Mouse (Mus musculus) cerebellum, adult 9-10 months (tissue): ENCODE data around the gene Lhfpl5.
"Not testable (repeated sequence)": the region's sequence is repeated elsewhere in the genome, so short reads cannot be mapped to it uniquely, and the experiment has no call there.

Source experiments
- DNase-seq: peaks from one replicate; pipeline ENCODE4 v3.0.0; 2022

Lhfpl5 gene

DNA sequence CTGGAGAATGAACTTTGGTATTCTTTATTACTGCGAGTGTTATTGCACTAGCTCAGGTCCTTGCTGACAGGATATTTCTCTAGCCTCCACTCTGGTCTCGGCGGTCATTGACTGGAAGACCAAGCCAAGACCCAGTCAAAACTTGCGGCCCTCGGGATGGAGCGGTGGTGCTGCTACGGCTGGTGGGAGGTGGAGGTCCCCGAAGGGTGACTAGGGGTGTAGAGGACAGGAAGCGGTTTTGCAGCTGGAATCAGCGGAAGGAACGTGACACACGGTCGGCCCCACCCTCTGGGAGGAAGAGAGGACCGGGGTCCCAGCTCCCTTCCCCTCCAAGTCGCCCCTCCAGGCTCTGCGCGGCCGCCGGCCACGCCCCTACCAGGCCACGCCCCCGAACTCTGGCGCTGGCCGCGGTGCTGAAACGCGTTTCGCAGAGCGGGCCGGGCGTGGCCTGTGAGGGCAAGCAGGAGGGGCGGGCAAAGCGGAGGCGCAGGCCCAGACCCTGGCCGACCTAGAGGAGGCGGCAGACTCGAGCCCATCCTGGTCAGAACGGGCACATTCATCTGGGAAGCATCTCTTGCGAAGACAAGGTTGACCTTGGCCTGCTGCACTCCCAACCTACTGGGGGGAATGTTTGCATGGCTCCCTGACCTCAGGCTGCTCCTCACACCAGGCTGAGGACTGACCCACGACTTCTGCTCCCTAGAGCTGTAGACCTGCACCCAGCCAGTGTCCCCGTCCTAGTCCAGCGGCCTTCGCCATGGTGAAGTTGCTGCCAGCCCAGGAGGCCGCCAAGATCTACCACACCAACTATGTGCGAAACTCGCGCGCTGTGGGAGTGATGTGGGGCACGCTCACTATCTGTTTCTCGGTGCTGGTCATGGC is at the start of gene Lhfpl5:
Lhfpl5 (plus strand) TSS at position 398 of the 882 bp plus-strand sequence.
- DNase-seq: no peak

DNA sequence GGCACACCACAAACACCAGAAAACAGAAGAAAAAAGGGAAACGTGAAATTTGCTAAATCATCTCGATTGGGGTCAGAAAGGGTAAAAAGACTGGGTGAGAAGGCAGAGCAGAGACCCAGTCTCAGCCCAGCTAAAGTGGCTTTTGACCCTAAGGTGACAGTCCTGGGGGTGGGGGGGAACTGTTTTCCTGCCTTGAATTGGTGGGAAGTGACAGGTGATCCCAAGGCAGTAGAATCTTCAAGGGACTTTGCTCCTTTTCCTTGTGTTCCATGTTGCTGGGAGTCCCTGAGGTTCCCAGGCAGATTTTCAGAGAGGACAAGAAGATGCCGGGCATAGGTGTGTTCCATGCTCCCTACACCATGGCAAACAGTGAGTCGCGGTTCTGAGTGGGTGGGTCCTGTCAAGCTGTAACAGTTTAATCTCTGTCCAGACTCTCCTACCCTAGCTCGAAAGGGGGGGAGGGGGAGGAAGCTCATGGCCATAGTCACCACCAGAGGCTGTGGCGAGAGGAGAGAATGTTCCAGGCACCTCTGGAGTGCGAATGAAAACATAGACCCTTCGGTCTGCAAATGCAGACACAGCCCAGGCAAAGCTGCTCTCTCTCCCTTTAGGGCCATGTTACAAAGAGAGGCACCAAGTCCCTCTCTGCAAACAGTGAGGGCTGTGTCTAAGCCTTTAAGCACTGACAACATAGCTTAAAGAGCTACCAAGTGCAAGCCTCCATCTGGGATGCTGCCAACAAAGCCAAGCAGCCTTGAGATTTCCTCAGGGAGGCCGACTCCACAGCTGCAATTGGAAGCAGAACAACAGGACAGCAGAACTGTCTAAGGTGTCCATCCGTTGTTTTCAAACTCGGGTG is 48.0 kb upstream of the Lhfpl5 start:
- DNase-seq: no peak

DNA sequence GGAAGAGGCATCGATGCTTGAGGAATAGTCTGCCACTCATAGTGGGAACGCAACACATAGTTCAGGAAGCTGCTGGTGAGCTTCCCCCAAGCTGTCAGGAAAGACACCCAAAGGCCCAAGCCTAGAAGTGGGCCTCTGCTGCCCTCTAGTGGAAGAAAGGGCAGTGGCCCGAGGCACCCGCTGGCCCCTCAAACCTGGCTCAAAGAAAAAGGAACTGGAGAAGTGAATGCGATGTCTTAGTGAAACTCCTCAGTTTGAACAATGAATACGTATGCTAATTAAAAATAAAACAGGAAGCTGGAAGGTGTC is 47.4 kb upstream of the Lhfpl5 start:
- DNase-seq: peak; percentile 83

DNA sequence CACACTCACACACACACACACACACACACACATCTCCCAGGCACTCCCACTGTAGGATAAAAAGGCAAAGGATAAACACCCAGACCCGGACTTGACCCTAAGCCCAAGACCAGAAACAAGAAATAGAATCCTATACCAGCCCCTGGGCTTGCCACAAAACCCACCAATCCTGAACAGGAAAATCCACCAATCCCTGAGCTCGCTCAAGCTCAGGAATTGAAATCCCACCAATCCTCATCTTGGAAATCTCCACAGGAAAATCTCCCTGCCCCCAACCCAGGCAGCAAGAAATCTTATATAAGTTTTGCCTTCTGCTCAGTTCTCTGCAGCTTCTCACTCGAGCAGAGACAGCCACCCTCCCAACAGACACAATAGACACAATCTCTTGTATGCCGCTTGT is 46.3 kb upstream of the Lhfpl5 start:
- no peak for DNase-seq

DNA sequence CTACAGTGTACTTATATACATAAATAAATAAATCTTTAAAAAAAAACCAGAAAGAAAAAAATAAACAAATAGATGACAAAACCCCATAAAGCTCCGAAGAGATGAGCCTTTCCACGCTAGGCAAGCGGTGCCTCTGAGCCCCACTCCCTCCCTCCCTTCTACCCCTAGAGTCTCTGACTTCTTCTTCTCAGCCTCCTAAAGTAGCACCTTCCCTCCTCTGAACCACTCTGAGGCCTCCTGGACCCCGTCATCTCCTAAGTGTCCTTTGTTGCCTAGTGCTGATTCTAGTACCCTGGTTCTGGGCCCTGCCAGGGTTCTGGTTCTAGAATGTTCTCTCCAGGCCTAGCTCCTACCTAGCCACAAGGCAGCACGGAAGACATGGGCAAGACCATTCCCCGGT is 44.9 kb upstream of the Lhfpl5 start, which contains the start of gene Armc12:
Armc12 (plus strand) TSS at position 301 of the 400 bp plus-strand sequence.
- no peak for DNase-seq

DNA sequence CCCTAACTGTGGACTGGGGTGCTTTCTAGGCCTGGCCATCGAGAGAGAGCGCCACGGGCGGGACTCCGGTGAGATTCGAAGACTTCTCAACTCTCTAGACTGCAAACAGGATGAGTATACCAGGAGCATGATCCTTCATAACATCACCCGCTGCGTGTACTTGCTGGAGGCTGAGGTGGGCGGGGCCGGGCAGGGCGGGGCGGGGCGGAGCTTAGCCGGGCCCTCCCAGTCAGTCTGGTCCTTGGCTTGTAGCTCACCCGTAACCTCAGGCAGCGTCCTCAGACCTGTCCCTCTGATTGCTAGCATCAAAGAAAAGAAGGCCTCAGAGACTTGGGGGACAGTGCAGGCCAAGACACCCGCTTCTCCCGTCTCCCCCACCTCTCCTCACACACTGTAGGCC is 43.5 kb upstream of the Lhfpl5 start:
- DNase-seq: no peak

DNA sequence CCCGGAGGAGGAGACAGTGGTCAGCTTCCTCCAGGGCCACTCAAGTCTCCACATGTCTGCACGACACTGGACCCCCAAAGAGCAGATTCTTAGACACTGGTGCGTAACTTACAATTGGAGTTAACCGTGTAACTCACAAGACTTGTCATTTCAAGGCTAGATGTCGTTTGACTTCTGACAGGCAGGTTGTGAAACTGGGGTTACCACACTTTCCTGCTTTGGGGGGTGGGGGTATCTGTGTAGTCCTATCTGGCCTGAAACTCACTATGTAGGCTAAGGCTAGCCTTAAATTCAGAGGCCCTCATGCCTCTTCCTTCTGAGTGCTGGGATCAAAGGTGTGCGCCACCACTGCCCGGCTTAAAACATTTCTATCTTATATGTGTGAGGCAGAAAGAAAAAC is 42.9 kb upstream of the Lhfpl5 start:
- DNase-seq: no peak

DNA sequence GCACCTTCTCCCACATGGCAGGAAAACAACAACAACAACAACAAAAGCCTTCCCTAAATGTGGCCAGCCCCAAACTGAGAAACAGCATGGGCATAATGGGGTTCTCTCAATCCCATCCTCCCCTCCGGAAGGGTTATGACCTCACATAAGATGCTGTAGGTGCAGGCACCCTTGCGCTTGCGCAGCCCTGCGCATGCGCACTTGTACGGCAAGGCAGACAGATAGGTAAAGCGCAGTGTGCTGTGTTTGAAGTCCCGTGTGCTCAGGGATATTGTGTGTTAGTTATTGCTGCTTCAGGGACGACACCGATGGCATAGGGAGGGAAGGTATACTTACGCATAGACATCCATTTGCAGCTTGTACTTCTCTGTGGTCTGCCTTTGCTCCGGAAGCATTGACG is 42.1 kb upstream of the Lhfpl5 start:
- no peak for DNase-seq

DNA sequence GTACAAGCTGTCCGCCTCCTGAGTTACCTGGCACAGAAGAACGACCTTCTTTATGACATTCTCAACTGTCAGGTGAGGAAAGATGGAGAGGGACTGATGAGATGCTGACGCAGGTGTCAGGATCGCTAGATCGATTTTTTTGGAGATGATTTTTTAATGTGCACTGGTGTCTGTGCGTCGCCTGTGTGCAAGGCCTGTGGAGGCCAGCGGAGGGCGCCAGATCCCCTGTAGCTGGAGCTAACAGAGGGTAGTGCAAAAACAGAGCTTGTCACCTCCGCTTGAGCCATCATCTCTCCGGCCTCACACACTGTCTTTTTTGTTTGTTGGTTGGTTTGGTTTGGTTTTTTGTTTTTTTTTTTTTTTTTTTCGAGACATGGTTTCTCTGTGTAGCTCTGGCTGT is 37.6 kb upstream of the Lhfpl5 start:
- no peak for DNase-seq

DNA sequence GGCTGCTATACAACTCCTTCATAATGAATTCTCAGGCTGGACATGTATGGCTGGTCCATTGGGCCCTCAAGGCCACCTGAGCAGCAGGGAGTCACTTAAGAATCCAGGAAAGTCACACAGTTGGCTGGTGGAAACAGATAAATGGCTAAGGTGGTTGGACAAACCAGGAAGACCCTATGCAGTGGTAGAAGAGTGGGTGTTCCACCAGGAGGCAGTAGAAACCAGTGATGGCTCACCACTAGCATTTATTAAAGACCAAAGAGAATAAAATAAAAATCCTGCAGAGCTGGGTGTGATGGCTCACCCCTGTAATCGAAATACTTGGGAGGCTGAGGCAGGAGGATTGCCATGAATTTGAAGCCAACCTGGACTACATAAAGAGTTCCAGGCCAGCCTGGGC is 28.5 kb upstream of the Lhfpl5 start:
- no peak for DNase-seq

DNA sequence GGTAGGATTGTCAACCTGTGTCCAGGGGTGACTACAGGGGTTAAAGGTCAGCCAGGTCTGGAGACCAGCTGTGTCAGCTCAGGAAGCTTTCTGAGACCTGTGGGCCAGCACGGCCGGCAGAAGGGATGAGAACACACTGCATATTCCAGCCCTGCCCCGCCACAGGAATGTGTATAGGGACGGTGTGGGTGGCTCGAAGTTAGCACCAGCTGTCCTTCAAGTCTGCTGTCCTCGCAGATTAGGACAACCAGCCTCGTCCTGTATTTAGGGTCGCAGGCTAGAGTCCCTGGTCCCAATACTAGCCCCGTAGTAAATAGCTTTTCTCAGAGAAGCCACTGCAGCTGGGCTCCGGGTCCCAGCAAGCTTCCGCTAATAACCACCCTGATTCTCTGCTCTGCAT is 26.9 kb upstream of the Lhfpl5 start:
- DNase-seq: no peak

DNA sequence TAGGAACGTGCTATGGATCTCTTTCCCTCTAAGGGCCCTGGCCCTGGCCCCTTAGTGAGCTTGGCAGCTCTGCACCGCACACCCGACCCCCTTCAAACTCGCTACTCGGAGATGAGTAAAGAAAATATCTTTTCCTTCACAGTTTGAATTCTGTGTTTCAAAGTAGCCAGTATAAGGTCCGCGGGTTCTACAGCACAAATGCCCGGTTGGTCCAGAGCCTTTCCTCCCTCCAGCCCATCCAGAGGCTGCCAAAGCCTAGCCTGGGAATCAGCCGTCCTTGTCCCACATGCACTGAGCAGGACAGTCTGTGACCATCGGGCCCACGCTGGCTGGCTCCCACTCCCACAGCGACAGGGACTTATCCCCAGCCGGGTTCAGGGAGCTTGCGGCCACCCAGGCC is 26.3 kb upstream of the Lhfpl5 start, which contains the start of gene Clpsl2:
Clpsl2 (plus strand) TSS at position 301 of the 400 bp plus-strand sequence.
- DNase-seq: no peak

DNA sequence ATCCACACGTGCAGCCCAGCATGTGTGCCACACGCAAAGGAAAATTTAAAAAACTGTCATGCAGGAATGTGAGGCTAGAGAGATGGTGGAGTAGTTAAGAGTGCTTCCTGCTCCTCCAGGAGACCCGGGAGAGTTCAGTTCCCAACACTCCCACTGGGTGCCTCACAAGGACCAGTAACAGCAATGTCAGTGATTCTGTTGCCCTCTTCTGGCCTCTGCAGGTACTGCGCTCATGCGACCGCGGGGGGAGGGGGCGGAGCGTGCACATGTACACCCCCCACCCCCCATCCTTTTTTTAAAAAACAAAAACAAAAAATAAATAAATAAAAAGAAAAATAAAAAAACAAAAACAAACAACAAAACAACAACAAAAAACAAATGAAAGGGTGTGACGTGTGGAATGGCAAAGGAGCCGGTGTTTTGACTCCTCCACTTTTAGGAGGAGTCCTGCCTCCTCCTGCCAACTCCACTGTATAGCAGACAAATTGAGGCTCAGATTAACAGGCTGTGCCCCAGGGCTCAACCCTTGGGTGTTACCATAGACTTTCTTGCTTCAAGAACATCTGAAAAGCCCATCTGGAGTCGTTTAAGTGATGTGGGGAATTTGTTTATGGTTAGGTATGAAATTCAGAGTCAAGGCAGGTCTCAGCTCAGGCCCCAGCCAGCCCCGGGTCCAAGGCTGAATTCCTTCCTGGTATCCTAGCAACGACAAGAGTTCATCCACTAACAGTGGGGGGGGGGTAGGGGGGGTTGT is 22.2 kb upstream of the Lhfpl5 start:
- DNase-seq: peak; percentile 61

DNA sequence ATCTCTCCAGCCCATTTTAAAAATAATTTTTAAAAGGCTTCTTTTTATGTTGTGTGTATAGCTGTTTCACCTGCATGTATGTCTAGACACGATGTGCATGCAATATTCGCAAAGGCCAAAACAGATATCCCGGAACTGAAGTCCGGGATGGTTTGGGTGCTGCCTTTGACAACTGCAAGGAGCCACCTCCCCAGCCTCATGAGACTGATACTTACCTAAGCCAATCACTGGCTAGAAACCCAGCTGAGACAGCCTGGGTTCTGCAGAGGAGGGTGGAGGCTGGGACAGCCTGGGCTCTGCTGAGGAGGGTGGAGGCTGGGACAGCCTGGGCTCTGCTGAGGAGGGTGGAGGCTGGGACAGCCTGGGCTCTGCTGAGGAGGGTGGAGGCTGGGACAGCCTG is 21.4 kb upstream of the Lhfpl5 start:
- not testable (repeated sequence) for DNase-seq

DNA sequence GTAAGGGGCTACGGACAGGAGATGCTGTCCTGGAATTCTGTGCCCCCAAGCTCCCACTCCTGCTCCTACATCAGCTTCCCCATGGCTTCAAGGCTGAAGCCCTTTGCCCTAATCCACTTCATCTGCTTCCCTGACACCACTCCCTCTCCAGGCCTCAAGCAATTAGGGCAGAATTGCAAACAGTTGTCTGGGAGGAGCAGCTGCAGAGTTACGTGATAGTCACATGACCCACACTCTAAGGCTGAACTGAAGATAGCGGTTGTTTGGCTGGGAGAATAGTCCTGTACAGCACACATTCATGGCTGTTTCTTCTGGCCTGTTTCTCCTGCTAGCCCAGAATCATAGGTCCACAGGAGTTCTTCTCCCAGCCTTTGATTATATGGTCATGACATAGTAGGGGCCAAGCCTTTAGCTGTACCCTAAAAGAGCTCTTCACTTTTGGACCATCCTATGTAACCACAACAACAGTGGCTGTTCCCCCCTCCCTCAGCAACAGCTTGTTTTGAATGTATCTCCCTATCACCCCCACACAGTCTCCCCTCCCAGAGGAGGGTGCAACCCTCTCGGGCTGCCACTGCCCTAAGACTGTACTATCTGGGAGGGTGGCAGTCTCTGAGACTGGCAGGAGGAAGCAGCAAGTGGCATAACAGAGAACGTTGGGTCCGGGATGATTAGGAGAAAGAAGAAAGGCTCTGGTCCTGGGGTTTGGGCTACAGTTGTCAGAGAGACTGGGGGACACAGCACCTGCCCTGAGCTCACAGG is 18.6 kb upstream of the Lhfpl5 start:
- DNase-seq: no peak

DNA sequence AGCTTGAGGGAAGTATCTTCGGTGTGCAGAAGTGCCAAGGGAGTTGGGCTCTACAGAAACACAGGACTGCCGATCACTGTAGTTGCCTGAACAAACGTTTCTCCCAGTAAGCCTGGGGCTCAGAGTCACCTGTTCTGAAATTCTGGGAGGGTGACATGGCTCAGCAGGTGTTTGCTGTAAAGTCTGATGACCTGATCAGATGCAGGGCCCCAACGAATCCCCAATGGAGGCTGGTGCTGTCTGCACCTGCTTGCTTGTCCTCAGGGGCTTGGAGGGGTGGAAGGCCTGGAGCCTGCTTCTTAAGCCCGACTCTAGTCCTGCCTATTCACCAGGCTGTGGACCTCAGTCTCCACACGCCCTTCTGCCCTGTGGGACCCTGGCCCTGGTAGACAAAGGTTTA is 17.7 kb upstream of the Lhfpl5 start:
- DNase-seq: no peak

DNA sequence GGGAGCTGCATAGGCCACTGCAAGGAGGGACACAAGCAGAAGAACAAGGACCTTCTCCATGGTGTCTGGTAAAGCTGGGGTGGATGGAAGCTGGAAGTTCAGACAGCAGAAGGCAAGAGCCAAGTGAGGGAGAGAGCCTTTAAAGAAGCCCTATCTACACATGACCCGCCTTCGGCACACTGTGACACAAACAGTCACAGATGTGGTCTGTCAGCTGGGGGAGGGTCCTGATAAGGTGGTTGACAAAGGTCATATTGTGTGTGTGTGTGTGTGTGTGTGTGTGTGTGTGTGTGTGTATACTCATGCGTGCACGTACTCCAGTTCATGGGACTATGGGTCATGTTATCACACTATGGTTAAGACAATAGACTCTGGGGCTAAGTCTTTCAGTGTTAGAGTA is 14.8 kb upstream of the Lhfpl5 start, which contains the start of gene Clps:
Clps (minus strand) TSS at position 169 of the 400 bp plus-strand sequence.
- DNase-seq: no peak

DNA sequence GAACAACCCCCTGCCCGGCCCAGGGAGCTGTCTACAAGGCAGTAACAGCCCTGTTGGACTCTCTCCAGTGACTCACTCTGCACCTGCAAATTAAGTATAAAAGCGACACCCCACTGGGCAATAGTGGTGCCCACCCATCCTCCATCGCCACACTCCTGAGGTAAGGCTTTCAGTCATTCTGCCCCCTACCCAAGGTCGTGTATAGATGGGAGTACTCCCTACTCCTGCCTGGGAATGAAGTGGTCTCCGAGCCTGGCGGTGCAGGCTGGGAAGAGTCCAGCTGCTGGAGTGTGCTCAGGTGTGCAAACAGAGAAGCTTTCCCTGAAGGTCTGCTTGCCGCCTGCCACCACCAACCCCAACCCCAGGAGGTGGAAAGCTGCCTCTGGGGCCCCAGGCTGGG is 13.8 kb upstream of the Lhfpl5 start:
- no peak for DNase-seq

DNA sequence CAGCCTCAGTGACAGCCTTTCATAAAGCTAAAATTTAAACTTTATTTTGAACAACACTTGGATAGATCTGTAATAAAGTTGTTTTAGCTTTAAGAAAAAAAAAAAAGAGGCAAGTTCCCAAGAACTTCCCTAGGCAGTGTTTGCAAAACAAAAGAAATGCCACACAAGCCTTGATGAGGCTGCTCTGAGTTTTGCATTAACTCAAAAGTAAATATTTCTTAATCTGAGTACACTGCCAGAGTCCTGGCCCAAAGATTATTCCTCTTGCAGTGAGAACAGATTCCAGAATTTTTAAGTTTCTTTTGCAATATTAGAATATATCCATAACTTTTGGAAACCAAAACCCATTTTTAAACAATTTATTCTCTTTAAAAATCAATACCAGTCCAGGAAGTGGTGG is 10.3 kb upstream of the Lhfpl5 start:
- DNase-seq: no peak

DNA sequence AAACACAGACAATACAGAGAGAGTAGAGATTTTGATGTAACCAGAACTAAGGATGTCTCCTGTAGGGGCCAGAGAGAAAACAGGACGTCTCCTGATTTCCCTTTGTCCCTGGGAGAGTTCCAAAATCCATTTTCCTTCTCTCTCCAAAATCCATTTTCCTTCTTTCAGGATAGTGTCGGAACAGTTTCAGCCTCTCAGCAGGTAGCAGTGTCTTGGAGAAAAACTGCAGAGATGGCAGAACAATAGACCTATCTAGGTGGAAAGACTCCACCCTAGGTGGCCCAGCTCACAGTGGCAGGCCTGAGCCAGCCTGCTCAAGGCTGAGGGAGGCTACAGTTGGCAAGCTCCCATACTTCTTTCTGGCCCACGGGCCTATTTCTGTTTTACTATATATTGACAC is 7.9 kb upstream of the Lhfpl5 start:
- no peak for DNase-seq

DNA sequence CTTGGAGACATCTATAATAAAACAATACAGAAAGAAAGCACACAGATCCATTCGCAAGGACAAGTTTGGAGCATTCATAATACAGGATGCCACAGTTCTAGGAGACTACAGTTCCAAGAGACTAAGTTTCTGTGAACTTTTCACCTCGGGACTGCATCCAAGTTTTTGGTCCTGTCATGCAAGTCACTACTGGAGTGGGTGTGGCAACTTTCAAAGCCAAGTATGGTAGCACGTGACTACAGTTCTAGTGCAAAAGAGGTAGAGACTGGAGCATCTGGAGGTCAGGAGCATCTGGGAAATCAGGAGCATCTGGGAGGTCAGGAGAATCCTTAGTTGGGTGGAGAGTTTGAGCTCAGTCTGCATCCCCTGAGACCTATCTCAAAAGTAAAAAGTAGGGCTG is 3.6 kb upstream of the Lhfpl5 start:
- DNase-seq: no peak

DNA sequence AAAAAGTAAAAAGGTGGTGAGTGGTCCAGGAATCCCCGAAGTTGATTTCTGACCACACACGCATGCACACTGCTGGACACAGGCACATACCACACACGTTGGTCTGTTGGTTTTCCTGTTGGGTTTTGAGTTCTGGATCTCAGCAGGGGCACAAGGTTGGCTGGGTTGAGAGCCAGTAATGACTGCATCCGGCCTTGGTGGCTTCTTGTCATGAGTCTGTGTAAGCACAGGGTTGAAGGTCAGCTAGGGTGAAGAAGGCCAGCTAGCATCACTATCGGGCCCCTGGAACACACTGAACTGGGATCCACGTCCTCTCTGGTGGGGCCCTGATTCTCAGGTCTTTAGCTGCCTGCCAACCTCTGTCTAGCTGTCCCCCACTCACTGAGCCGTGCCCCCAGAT is 2.9 kb upstream of the Lhfpl5 start:
- no peak for DNase-seq

DNA sequence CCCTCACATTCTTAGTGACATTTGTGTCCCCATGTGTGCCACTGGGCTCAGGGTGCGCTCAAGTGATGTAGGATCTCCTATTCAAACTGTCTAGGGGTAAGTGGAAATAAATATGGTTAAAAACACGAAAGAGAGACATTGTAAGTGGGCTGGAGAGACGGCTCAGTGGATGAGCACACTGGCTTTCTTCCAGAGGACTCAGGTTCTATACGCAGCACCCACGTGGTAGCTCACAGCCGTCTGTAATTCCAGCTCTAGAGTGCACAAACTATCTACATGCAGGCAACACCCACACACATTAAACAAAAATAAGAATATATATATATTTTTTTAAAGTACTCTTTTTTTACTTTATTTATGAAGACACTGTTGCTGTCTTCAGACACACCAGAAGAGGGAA is 2.5 kb upstream of the Lhfpl5 start:
- no peak for DNase-seq
